Mouse (Mus musculus) CD4-positive naive resting alpha-beta T cell, adult 76 days (primary cell): Measurements from ENCODE around the gene Maged1. TPM values are rescaled to one million over a fixed set of nuclear protein-coding genes. Genes with fewer than 3 reads are reported as not detected.

ENCODE experiments used
- total RNA-seq: library from RNA; stranded (reverse); gene quantifications from one replicate; pipeline ENCODE4 v1.2.4, GENCODE M21; 2023

Maged1 gene
- 7.0 TPM for total RNA-seq

DNA sequence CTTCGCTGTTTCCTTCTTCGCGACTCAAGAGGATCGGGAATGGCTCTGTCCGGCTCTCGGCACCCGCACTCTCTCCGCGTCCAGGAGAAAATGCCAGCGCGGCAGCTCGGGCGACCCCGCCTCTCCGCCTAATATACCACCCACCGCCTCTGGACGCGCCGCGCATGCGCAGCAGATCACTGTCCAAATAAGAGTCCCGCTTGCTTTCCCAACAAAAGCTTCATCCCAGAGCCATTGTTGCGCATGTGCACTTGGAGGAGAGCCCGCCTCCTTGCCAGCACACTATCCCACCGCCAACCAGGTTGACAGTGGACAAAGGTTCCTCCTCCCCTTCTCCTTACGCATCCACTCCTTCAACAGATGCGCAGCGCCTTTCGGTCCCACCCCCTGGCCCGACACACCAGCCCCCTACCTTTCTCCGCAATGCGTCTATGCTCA lies at the start of gene Maged1:
TSS of gene Maged1 (minus strand) at position 226 of the 438 bp plus-strand sequence.

Other genes starting within 250 kb of the Maged1 start
- gene Fam90a1b, start 175.4 kb downstream of the Maged1 start, total RNA-seq: not detected
- 6.7 TPM for gene Apoo, start 175.0 kb downstream of the Maged1 start, total RNA-seq
- not detected for gene Gspt2, start 93.9 kb upstream of the Maged1 start, total RNA-seq
- gene Zxdb, start 182.4 kb upstream of the Maged1 start, total RNA-seq: 15.8 TPM